ENCODE assay signal across 8 mouse cellular contexts in genomic region chr9:25480676-25481075, GRCm38 (mm10). TPM values are rescaled to one million over a fixed set of nuclear protein-coding genes. Genes with fewer than 3 reads are reported as not detected.
DNase-seq lines count a peak whose midpoint lies in the region; ATAC-seq and TF ChIP-seq lines count a peak whose summit lies in the region.

No protein-coding gene starts in this region.

- peaks cover 17% of the 10 kb centered on the region for H3K4me1 ChIP-seq in forebrain, embryonic 16.5 days (replicated peaks; ENCODE audit: control insufficient read depth, insufficient read depth, low read length)
- H3K4me1 ChIP-seq in forebrain, postnatal 0 days (ENCODE audit: insufficient read depth): 0 out of 2 replicates have a peak, but pooled peaks cover 4% of the 10 kb centered on the region
- H3K4me1 ChIP-seq in hindbrain, embryonic 15.5 days (replicated peaks): peaks cover 44% of the 10 kb centered on the region

- no peak for TF ChIP-seq CTCF in forebrain, postnatal 0 days (IDR thresholded peaks at IDR 0.05; ENCODE audit: low read depth)
- no peak for TF ChIP-seq CTCF in left cerebral cortex, adult 2 months (IDR thresholded peaks at IDR 0.05)

- no peaks in the 10 kb centered on the region for H3K27me3 ChIP-seq in forebrain, embryonic 16.5 days (replicated peaks; ENCODE audit: control insufficient read depth, insufficient read depth, low read length)
- no peaks in the 10 kb centered on the region for H3K27me3 ChIP-seq in forebrain, postnatal 0 days (ENCODE audit: insufficient read depth, low read length)
- H3K27me3 ChIP-seq in hindbrain, embryonic 15.5 days: no peaks in the 10 kb centered on the region

- no peak for ATAC-seq in forebrain, embryonic 16.5 days
- ATAC-seq in forebrain, postnatal 0 days: no peak
- no peak for ATAC-seq in hindbrain, embryonic 15.5 days (ENCODE audit: low FRiP score, low read depth)

- intact Hi-C loops in left cerebral cortex, adult 2 months (cut with DNase I): loop anchor here (5.0 kb wide), 4 partner anchors 87 to 328 kb away; partner anchors contain the start of gene Herpud2
- intact Hi-C loops in left cerebral cortex, postnatal 36 days (cut with DNase I): loop anchor here (5.0 to 10.0 kb wide), 5 partner anchors 77 to 326 kb away; partner anchors contain the start of gene Herpud2

- no peaks in the 10 kb centered on the region for H3K9me3 ChIP-seq in forebrain, embryonic 16.5 days (ENCODE audit: control insufficient read depth, low read length)
- H3K9me3 ChIP-seq in forebrain, postnatal 0 days (ENCODE audit: low read length): no peaks in the 10 kb centered on the region
- H3K9me3 ChIP-seq in hindbrain, embryonic 15.5 days: no peaks in the 10 kb centered on the region

- no peak overlapping the region for H3K27ac ChIP-seq in forebrain, embryonic 16.5 days (ENCODE audit: low read length)
- H3K27ac ChIP-seq in forebrain, postnatal 0 days (ENCODE audit: low read depth, low read length): no peak overlapping the region
- peak overlapping the region; percentile 47 for H3K27ac ChIP-seq in left cerebral cortex, adult 2 months
- H3K27ac ChIP-seq in hindbrain, embryonic 15.5 days (replicated peaks): no peak overlapping the region
- H3K27ac ChIP-seq in macrophage: peak overlapping the region; percentile 21; the same call in 1 of the 2 replicates

- H3K9ac ChIP-seq in forebrain, embryonic 16.5 days (replicated peaks; ENCODE audit: low read depth, low read length): no peak overlapping the region; the same call in 1 of the 2 replicates
- H3K9ac ChIP-seq in forebrain, postnatal 0 days: no peak overlapping the region; the same call in 1 of the 2 replicates
- no peak overlapping the region; the same call in 1 of the 2 replicates for H3K9ac ChIP-seq in hindbrain, embryonic 15.5 days

- DNase-seq in forebrain, postnatal 0 days: no peak
- DNase-seq in left cerebral cortex, adult 2 months (ENCODE audit: extremely low spot score in 1 of 2, low spot score in 2 of 2): no peak
- no peak for DNase-seq in left cerebral cortex, postnatal 36 days (ENCODE audit: low spot score in 2 of 2)
- no peak for DNase-seq in layer of hippocampus, adult 18-20 months (ENCODE audit: low spot score in 2 of 2)
- no peak for DNase-seq in urinary bladder, adult 18-20 months (ENCODE audit: low spot score in 2 of 2)

- peak overlapping the region; percentile 83 for H3K4me2 ChIP-seq in forebrain, embryonic 16.5 days (ENCODE audit: low read length)
- H3K4me2 ChIP-seq in forebrain, postnatal 0 days (ENCODE audit: low read depth): no peak overlapping the region
- peak overlapping the region; percentile 76 for H3K4me2 ChIP-seq in hindbrain, embryonic 15.5 days

- H3K79me2 ChIP-seq in macrophage (ENCODE audit: inconsistent target): peaks cover 41% of the 10 kb centered on the region

- no peaks in the 10 kb centered on the region for H3K36me3 ChIP-seq in forebrain, embryonic 16.5 days (ENCODE audit: control insufficient read depth, insufficient read depth)
- H3K36me3 ChIP-seq in forebrain, postnatal 0 days (ENCODE audit: insufficient read depth): no peaks in the 10 kb centered on the region
- no peaks in the 10 kb centered on the region for H3K36me3 ChIP-seq in hindbrain, embryonic 15.5 days
- no peaks in the 10 kb centered on the region for H3K36me3 ChIP-seq in macrophage (ENCODE audit: inconsistent target)

- no peak overlapping the region for H3K4me3 ChIP-seq in forebrain, embryonic 16.5 days (replicated peaks; ENCODE audit: low read length)
- H3K4me3 ChIP-seq in forebrain, postnatal 0 days (ENCODE audit: low read depth, low read length): no peak overlapping the region
- peak overlapping the region; percentile 84; the same call in 1 of the 2 replicates for H3K4me3 ChIP-seq in left cerebral cortex, adult 2 months
- H3K4me3 ChIP-seq in hindbrain, embryonic 15.5 days: no peak overlapping the region
- peak overlapping the region; percentile 11; the same call in 1 of the 2 replicates for H3K4me3 ChIP-seq in macrophage (ENCODE audit: inconsistent target)

- 86% methylated on average over 2 of the region's 2 CpGs for WGBS in forebrain, embryonic 16.5 days
- WGBS in forebrain, postnatal 0 days: 88% methylated on average over 2 of the region's 2 CpGs
- 92% methylated on average over 2 of the region's 2 CpGs for WGBS in hindbrain, embryonic 15.5 days
- 33% methylated on average over 2 of the region's 2 CpGs for WGBS in macrophage (ENCODE audit: missing documents)

RNA-seq across cellular contexts. Expression of gene Eepd1, which starts 0.7 kb away (rescaled TPM):
- polyA plus RNA-seq in forebrain, embryonic 16.5 days (2015; fragmentation: Nextera tagmentation; extraction: Ambion mirVana): 12.4 and 17.7 TPM in 2 replicates
- total RNA-seq in forebrain, postnatal 0 days (2014; rRNA removed): 16.3 and 16.5 TPM in 2 replicates
- 14.8 and 16.8 TPM in 2 replicates for polyA plus RNA-seq in forebrain, postnatal 0 days (2015; fragmentation: Nextera tagmentation; extraction: Ambion mirVana)
- total RNA-seq in left cerebral cortex, adult 2 months (2021): 10 to 100 TPM; 20.2 to 22.9 TPM
- 10 to 100 TPM; 21.7 to 21.9 TPM for total RNA-seq in left cerebral cortex, postnatal 36 days (2021)
- polyA plus RNA-seq in hindbrain, embryonic 15.5 days (2015; fragmentation: Nextera tagmentation; extraction: Ambion mirVana): 11.0 and 12.0 TPM in 2 replicates
- total RNA-seq in macrophage (2018; cell fraction: chromatin; rRNA removed): 100 to 1,000 TPM in 17 of 26 experiments, 10 to 100 TPM in 8, 1 to 10 TPM in 1; 6.3 to 337 (median 134) TPM
- total RNA-seq in macrophage (2018; cell fraction: cytosol; rRNA removed): 10 to 100 TPM; 18.6 to 53.9 (median 33.0) TPM
- total RNA-seq in macrophage (2018; cell fraction: nucleus; rRNA removed): 100 to 1,000 TPM in 7 of 26 experiments, 10 to 100 TPM in 19; 12.8 to 225 (median 54.1) TPM
- 15.4 to 45.8 TPM (median 36.5 TPM) in 3 replicates for polyA plus RNA-seq in macrophage (2018)
- 10 to 100 TPM; 18.7 to 19.6 TPM for total RNA-seq in layer of hippocampus, adult 18-20 months (2021)

Comparison
In these comparisons a context has a peak if more than half of its experiments do, and no peak if none do; other contexts are left out.
1. H3K27ac ChIP-seq: peak in left cerebral cortex, adult 2 months (single experiment) and macrophage (single experiment); none in forebrain, embryonic 16.5 days (single experiment), forebrain, postnatal 0 days (single experiment) and hindbrain, embryonic 15.5 days (single experiment).
2. H3K4me3 ChIP-seq: peak in left cerebral cortex, adult 2 months (single experiment) and macrophage (single experiment); none in forebrain, embryonic 16.5 days (single experiment), forebrain, postnatal 0 days (single experiment) and hindbrain, embryonic 15.5 days (single experiment).